In the genomic region with DNA sequence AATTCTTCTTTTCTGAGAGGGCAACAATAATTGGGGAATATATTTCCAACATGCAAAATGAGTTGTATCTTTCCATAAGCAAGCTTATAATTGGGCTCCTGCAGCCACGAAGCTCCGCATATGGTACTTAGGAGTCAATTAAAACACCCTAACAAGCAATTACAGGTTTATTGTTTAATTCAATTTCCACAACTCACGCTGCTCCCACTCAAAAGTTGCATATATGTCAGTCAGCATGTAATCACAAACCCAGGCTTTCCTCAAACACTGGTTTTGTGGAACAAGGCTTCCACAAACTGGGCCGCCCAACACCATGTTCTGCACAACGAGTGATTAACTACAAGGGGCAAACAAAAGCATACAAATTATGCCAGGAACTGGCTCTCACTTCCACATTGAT, we compare ENCODE assay signal across 25 mouse cellular contexts.
A peak's percentile ranks its signal among the peaks of the same experiment; 100 is the strongest.
DNase-seq lines count a peak whose midpoint lies in the region; ATAC-seq and TF ChIP-seq lines count a peak whose summit lies in the region.
"Had no signal": no experiment of that assay in that cellular context is flagged by ENCODE, and none has a peak within 500 bp of the region (broad histone marks: within the 10 kb centered on the region; RNA-seq: fewer than 3 reads in every experiment).

No protein-coding gene starts in this region.

- no peaks in the 10 kb centered on the region for H3K4me1 ChIP-seq in forebrain, embryonic 11.5 days (replicated peaks; ENCODE audit: control insufficient read depth, insufficient read depth, low read length)
- no peaks in the 10 kb centered on the region for H3K4me1 ChIP-seq in forebrain, embryonic 16.5 days (replicated peaks; ENCODE audit: control insufficient read depth, insufficient read depth, low read length)
- H3K4me1 ChIP-seq in forebrain, embryonic 13.5 days = no peaks in the 10 kb centered on the region
- H3K4me1 ChIP-seq in forebrain, postnatal 0 days (ENCODE audit: insufficient read depth) = no peaks in the 10 kb centered on the region; the same call in 1 of the 2 replicates
- H3K4me1 ChIP-seq in forebrain, embryonic 15.5 days = no peaks in the 10 kb centered on the region
- H3K4me1 ChIP-seq: embryonic facial prominence, embryonic 13.5 days; embryonic facial prominence, embryonic 15.5 days had no signal

- H3K4me3 ChIP-seq in forebrain, embryonic 11.5 days (ENCODE audit: low read depth, low read length) = no peak overlapping the region
- H3K4me3 ChIP-seq in forebrain, embryonic 16.5 days (replicated peaks; ENCODE audit: low read length) = no peak overlapping the region
- H3K4me3 ChIP-seq in forebrain, embryonic 13.5 days = no peak overlapping the region
- H3K4me3 ChIP-seq in forebrain, postnatal 0 days (ENCODE audit: low read depth, low read length) = no peak overlapping the region
- H3K4me3 ChIP-seq in forebrain, embryonic 15.5 days = no peak overlapping the region
- H3K4me3 ChIP-seq: embryonic facial prominence, embryonic 13.5 days; embryonic facial prominence, embryonic 15.5 days; erythroblast, embryonic 14.5 days had no signal

- no peaks in the 10 kb centered on the region for H3K27me3 ChIP-seq in forebrain, embryonic 11.5 days (ENCODE audit: control insufficient read depth, insufficient read depth, low read length)
- no peaks in the 10 kb centered on the region for H3K27me3 ChIP-seq in forebrain, embryonic 16.5 days (replicated peaks; ENCODE audit: control insufficient read depth, insufficient read depth, low read length)
- no peaks in the 10 kb centered on the region for H3K27me3 ChIP-seq in forebrain, embryonic 13.5 days
- H3K27me3 ChIP-seq in forebrain, postnatal 0 days (ENCODE audit: insufficient read depth, low read length) = no peaks in the 10 kb centered on the region
- H3K27me3 ChIP-seq in forebrain, embryonic 15.5 days = no peaks in the 10 kb centered on the region
- H3K27me3 ChIP-seq: CH12.LX; embryonic facial prominence, embryonic 13.5 days; embryonic facial prominence, embryonic 15.5 days had no signal

- no peaks in the 10 kb centered on the region for H3K36me3 ChIP-seq in forebrain, embryonic 11.5 days (ENCODE audit: control insufficient read depth, insufficient read depth, low read length)
- no peaks in the 10 kb centered on the region for H3K36me3 ChIP-seq in forebrain, embryonic 16.5 days (ENCODE audit: control insufficient read depth, insufficient read depth)
- no peaks in the 10 kb centered on the region for H3K36me3 ChIP-seq in forebrain, embryonic 13.5 days (ENCODE audit: poor library complexity, severe bottlenecking)
- H3K36me3 ChIP-seq in forebrain, postnatal 0 days (ENCODE audit: insufficient read depth) = no peaks in the 10 kb centered on the region
- no peaks in the 10 kb centered on the region for H3K36me3 ChIP-seq in forebrain, embryonic 15.5 days
- H3K36me3 ChIP-seq: embryonic facial prominence, embryonic 13.5 days; embryonic facial prominence, embryonic 15.5 days; G1E had no signal

- TF ChIP-seq POLR2A in brain, embryonic 14.5 days (IDR thresholded peaks at IDR 0.05; ENCODE audit: borderline replicate concordance, extremely low read depth, insufficient read depth, insufficient read length, poor library complexity, severe bottlenecking) = no peak

- WGBS in forebrain, embryonic 11.5 days = 61% methylated on average over 5 of the region's 5 CpGs
- WGBS in forebrain, embryonic 16.5 days = 33% methylated on average over 5 of the region's 5 CpGs
- WGBS in forebrain, embryonic 13.5 days = 39% methylated on average over 5 of the region's 5 CpGs
- 46% methylated on average over 5 of the region's 5 CpGs for WGBS in forebrain, postnatal 0 days
- 35% methylated on average over 5 of the region's 5 CpGs for WGBS in forebrain, embryonic 15.5 days

- H3K4me2 ChIP-seq in forebrain, embryonic 11.5 days (ENCODE audit: low read depth, low read length, severe bottlenecking) = no peak overlapping the region
- no peak overlapping the region for H3K4me2 ChIP-seq in forebrain, embryonic 16.5 days (ENCODE audit: low read length)
- H3K4me2 ChIP-seq in forebrain, embryonic 13.5 days = no peak overlapping the region
- H3K4me2 ChIP-seq in forebrain, postnatal 0 days (ENCODE audit: low read depth) = no peak overlapping the region
- H3K4me2 ChIP-seq in forebrain, embryonic 15.5 days (replicated peaks) = no peak overlapping the region
- H3K4me2 ChIP-seq: embryonic facial prominence, embryonic 13.5 days; embryonic facial prominence, embryonic 15.5 days had no signal

- TF ChIP-seq CTCF in forebrain, postnatal 0 days (IDR thresholded peaks at IDR 0.05; ENCODE audit: low read depth) = no peak
- TF ChIP-seq CTCF in brain, embryonic 14.5 days (IDR thresholded peaks at IDR 0.05; ENCODE audit: borderline replicate concordance, extremely low read depth, insufficient read depth, insufficient read length) = no peak

- DNase-seq in forebrain, embryonic 11.5 days (ENCODE audit: low spot score) = no peak
- no peak for DNase-seq in forebrain, postnatal 0 days
- DNase-seq in brain, embryonic 14.5 days (ENCODE audit: low read depth) = peak; percentile 68
- no peak for DNase-seq in cerebellum, postnatal 4 days (ENCODE audit: low spot score in 2 of 2)
- DNase-seq: adrenal gland, adult 8-10 months; adrenal gland, postnatal 14 days; adrenal gland, postnatal 36 days; B cell, adult 2 months; cerebellum, adult 11-12 months; cerebellum, adult 2 months; cerebellum, adult 9-10 months; cerebellum, postnatal 10 days; cerebellum, postnatal 25 days; embryo, embryonic 11 days had no signal

- no peak overlapping the region for H3K9ac ChIP-seq in forebrain, embryonic 11.5 days (ENCODE audit: low read length)
- H3K9ac ChIP-seq in forebrain, embryonic 16.5 days (replicated peaks; ENCODE audit: low read depth, low read length) = no peak overlapping the region
- no peak overlapping the region for H3K9ac ChIP-seq in forebrain, embryonic 13.5 days
- H3K9ac ChIP-seq in forebrain, postnatal 0 days = no peak overlapping the region
- no peak overlapping the region for H3K9ac ChIP-seq in forebrain, embryonic 15.5 days (replicated peaks)
- H3K9ac ChIP-seq: embryonic facial prominence, embryonic 13.5 days; embryonic facial prominence, embryonic 15.5 days had no signal

- H3K27ac ChIP-seq in forebrain, embryonic 11.5 days (ENCODE audit: low read depth, low read length) = no peak overlapping the region
- H3K27ac ChIP-seq in forebrain, embryonic 16.5 days (ENCODE audit: low read length) = no peak overlapping the region
- H3K27ac ChIP-seq in forebrain, embryonic 13.5 days = no peak overlapping the region
- no peak overlapping the region for H3K27ac ChIP-seq in forebrain, postnatal 0 days (ENCODE audit: low read depth, low read length)
- H3K27ac ChIP-seq in forebrain, embryonic 15.5 days (replicated peaks) = no peak overlapping the region
- H3K27ac ChIP-seq: embryonic facial prominence, embryonic 13.5 days; embryonic facial prominence, embryonic 15.5 days had no signal

- no peaks in the 10 kb centered on the region for H3K9me3 ChIP-seq in forebrain, embryonic 11.5 days (ENCODE audit: control insufficient read depth, low read length)
- H3K9me3 ChIP-seq in forebrain, embryonic 16.5 days (ENCODE audit: control insufficient read depth, low read length) = no peaks in the 10 kb centered on the region
- H3K9me3 ChIP-seq in forebrain, embryonic 13.5 days (replicated peaks) = no peaks in the 10 kb centered on the region
- no peaks in the 10 kb centered on the region for H3K9me3 ChIP-seq in forebrain, postnatal 0 days (ENCODE audit: low read length)
- H3K9me3 ChIP-seq in forebrain, embryonic 15.5 days = no peaks in the 10 kb centered on the region
- H3K9me3 ChIP-seq: embryonic facial prominence, embryonic 13.5 days; embryonic facial prominence, embryonic 15.5 days; G1E had no signal

- peak; percentile 60; the same call in 1 of the 2 replicates for ATAC-seq in forebrain, embryonic 11.5 days (replicated peaks; ENCODE audit: low FRiP score)
- no peak; the same call in 1 of the 2 replicates for ATAC-seq in forebrain, embryonic 16.5 days
- 0 out of 2 replicates have a peak, but pooled peaks have one; percentile 27 for ATAC-seq in forebrain, embryonic 13.5 days
- ATAC-seq in forebrain, postnatal 0 days = no peak
- ATAC-seq in forebrain, embryonic 15.5 days (replicated peaks) = 0 out of 2 replicates have a peak, but pooled peaks have one; percentile 35
- ATAC-seq: activated CD4-positive, CD25-positive, alpha-beta regulatory T cell, adult 4 months; CD4-positive, CD25-positive, alpha-beta regulatory T cell, adult 4 months; Patski had no signal

Comparison
In these comparisons a context has a peak if more than half of its experiments do, and no peak if none do; other contexts are left out.
1. ATAC-seq: peak in forebrain, embryonic 11.5 days (single experiment), forebrain, embryonic 13.5 days (single experiment) and forebrain, embryonic 15.5 days (single experiment); none in forebrain, embryonic 16.5 days (single experiment) and forebrain, postnatal 0 days (single experiment).